Mouse (Mus musculus): ENCODE measurements at regions not wholly inside any gene's neighbourhood (a gene's known extent, or its start where the extent isn't known, plus 50 kb on each side); places are given as distances from the start of the nearest gene placed in this dataset.

DNA sequence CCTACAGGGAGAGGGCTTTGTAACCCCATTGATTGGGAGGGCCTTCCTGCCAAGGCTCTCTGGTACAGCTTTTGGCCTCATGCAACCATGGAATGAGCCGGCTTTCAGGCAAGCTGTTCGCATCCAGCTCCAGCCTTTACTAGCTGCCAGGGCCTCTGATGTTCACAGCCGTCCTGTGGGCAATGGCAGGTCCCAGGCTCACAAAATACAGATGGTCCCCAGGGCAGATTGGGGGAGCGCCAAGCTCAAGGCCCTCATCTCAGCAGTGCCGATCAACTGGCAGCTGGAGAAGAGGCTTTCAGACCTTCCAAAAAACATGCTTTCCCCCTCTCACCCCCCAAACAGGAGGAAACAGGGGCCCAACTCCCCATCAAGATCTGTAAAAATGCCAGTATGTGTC is 166.9 kb upstream of the Rora start:
- no peak overlapping the region for H3K4me3 ChIP-seq (ENCODE audit: low read depth, low read length)
- WGBS = 82% methylated on average over 5 of the region's 5 CpGs
- no peak for TF ChIP-seq POLR2A (IDR thresholded peaks at IDR 0.05; ENCODE audit: low read depth, low read length)
- no peak for TF ChIP-seq CTCF (IDR thresholded peaks at IDR 0.05; ENCODE audit: extremely low read depth, insufficient read length, insufficient replicate concordance, low read depth, low read length)
- no peaks in the 10 kb centered on the region for H3K27me3 ChIP-seq (ENCODE audit: control insufficient read depth, insufficient read depth, low read length)
- H3K36me3 ChIP-seq (ENCODE audit: control insufficient read depth, insufficient read depth, low read length) = no peaks in the 10 kb centered on the region
- no peak overlapping the region for H3K27ac ChIP-seq (ENCODE audit: insufficient read depth, low read depth, low read length)
- H3K4me1 ChIP-seq (ENCODE audit: control insufficient read depth, insufficient read depth, insufficient read length, low read length) = no peaks in the 10 kb centered on the region

DNA sequence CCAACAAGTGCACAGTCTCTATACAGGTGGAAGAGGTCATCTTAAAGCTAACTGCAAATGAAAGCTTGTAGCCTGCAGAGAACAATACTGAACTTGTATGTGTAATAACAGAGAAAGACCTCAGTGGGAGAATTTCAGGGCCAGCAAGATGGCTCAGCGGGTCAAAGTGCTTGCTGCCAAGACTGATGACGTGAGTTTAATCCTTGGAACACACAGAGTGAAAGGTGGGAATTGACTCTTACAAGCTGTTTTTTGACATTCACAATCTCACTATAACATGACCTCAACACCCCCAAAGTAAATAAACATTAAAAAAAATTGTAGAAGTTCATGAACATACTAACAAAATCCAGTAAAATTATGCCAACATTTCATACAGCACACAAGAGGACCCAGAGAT is 162.4 kb upstream of the Rora start:
- TF ChIP-seq CTCF (IDR thresholded peaks at IDR 0.05; ENCODE audit: extremely low read depth, insufficient read length, insufficient replicate concordance, low read depth, low read length) (no peak), POLR2A (IDR thresholded peaks at IDR 0.05; ENCODE audit: low read depth, low read length) (no peak)
- no peaks in the 10 kb centered on the region for H3K36me3 ChIP-seq (ENCODE audit: control insufficient read depth, insufficient read depth, low read length)
- H3K27ac ChIP-seq (ENCODE audit: insufficient read depth, low read depth, low read length) = no peak overlapping the region
- no peak overlapping the region for H3K4me3 ChIP-seq (ENCODE audit: low read depth, low read length)
- 72% methylated on average over 2 of the region's 2 CpGs for WGBS
- H3K27me3 ChIP-seq (ENCODE audit: control insufficient read depth, insufficient read depth, low read length) = no peaks in the 10 kb centered on the region
- no peaks in the 10 kb centered on the region for H3K4me1 ChIP-seq (ENCODE audit: control insufficient read depth, insufficient read depth, insufficient read length, low read length)

DNA sequence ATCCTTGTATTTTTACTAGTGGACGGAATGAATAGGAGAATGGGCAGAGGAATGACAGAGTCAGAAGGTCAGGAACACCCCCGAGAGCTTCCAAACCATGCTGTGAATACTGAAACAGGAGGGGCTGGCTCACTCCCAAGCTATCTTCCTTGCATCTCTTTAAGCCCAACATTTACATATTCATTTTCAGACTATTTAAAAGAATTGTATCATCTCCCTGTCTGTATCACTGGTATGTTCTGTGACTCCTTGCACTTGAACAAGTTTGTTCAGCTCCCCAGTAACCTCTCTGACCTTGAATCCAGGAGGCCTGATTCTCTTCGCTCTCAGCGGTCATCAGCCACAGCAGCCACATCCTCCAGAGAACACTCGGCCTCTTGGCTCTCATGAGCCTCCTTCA is 132.4 kb upstream of the Rora start:
- no peak for TF ChIP-seq CTCF (IDR thresholded peaks at IDR 0.05; ENCODE audit: extremely low read depth, insufficient read length, insufficient replicate concordance, low read depth, low read length)
- TF ChIP-seq POLR2A (IDR thresholded peaks at IDR 0.05; ENCODE audit: low read depth, low read length) = no peak
- Histone ChIP-seq H3K4me1 (ENCODE audit: control insufficient read depth, insufficient read depth, insufficient read length, low read length) (no peaks in the 10 kb centered on the region), H3K27me3 (ENCODE audit: control insufficient read depth, insufficient read depth, low read length) (no peaks in the 10 kb centered on the region), H3K27ac (ENCODE audit: insufficient read depth, low read depth, low read length) (no peak overlapping the region), H3K4me3 (ENCODE audit: low read depth, low read length) (no peak overlapping the region), H3K36me3 (ENCODE audit: control insufficient read depth, insufficient read depth, low read length) (no peaks in the 10 kb centered on the region)
- WGBS = 76% methylated on average over 5 of the region's 5 CpGs

DNA sequence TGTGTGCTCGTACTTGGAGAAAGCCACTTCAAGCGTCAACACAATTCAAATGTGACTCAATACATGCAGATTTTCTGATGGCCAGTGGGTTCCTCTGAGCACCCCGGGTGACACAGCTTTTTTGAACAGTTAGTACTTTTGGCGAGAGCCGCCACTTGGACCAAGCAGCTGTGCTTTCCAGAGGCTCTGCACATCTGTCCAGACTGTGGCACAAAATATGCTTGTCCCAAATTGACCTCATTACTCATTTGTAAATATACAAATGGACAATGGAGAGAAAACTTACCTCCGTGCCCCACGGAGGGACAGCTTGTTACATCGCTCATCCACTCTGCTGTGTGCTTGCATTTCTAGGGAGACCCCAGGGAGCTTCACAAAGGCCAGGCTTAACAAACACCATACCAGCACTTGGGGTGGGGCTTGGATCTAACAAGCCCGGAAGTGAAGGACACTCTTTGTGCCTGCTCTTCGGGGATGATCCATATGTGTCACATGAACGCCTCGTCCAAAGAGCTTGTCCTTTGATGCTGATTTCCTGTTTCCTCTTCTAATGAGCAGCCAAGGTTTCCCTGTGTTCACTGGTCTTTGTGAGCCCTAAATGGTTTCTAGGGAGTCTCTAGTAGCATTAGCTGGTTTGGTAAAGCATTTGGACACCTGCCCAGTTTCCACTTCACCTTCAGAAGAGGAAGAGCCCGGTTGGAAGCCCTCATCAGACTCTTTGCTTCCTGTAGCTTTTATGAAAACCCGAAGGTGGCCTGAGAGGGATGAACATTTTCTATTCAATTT is 91.6 kb upstream of the Rora start:
- H3K4me3 ChIP-seq (ENCODE audit: low read depth, low read length) = no peak overlapping the region
- no peaks in the 10 kb centered on the region for H3K4me1 ChIP-seq (ENCODE audit: control insufficient read depth, insufficient read depth, insufficient read length, low read length)

DNA sequence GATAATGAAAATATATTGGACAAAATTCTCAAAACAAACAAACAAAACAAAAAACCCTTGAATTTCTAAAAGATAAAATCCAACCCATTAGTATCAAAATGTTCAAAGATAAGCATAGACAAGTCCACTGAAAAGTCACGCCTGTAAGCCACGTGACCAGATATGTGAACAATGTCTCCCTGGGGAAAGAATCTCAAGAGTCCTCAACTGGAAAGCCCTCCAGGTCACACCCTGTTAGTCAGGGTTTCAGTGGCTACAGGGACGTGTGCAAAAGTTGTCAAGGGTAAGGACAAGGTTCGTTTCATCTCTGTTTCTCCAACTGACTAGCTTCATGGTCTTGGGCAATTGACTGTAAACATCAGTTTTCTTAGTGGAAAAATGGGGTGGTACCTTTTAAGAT is 90.4 kb upstream of the Rora start:
- Histone ChIP-seq H3K4me3 (ENCODE audit: low read depth, low read length) (no peak overlapping the region), H3K36me3 (ENCODE audit: control insufficient read depth, insufficient read depth, low read length) (no peaks in the 10 kb centered on the region), H3K27ac (ENCODE audit: insufficient read depth, low read depth, low read length) (no peak overlapping the region), H3K4me1 (ENCODE audit: control insufficient read depth, insufficient read depth, insufficient read length, low read length) (no peaks in the 10 kb centered on the region), H3K27me3 (ENCODE audit: control insufficient read depth, insufficient read depth, low read length) (no peaks in the 10 kb centered on the region)
- no peak for TF ChIP-seq POLR2A (IDR thresholded peaks at IDR 0.05; ENCODE audit: low read depth, low read length)
- no peak for TF ChIP-seq CTCF (IDR thresholded peaks at IDR 0.05; ENCODE audit: extremely low read depth, insufficient read length, insufficient replicate concordance, low read depth, low read length)
- 63% methylated on average over 4 of the region's 4 CpGs for WGBS

More for the DNA sequence above, 91.6 kb upstream of the Rora start:
- no peaks in the 10 kb centered on the region for H3K36me3 ChIP-seq (ENCODE audit: control insufficient read depth, insufficient read depth, low read length)
- TF ChIP-seq CTCF (IDR thresholded peaks at IDR 0.05; ENCODE audit: extremely low read depth, insufficient read length, insufficient replicate concordance, low read depth, low read length) (no peak), POLR2A (IDR thresholded peaks at IDR 0.05; ENCODE audit: low read depth, low read length) (no peak)
- H3K27ac ChIP-seq (ENCODE audit: insufficient read depth, low read depth, low read length) = no peak overlapping the region
- 66% methylated on average over 14 of the region's 14 CpGs for WGBS
- H3K27me3 ChIP-seq (ENCODE audit: control insufficient read depth, insufficient read depth, low read length) = no peaks in the 10 kb centered on the region

DNA sequence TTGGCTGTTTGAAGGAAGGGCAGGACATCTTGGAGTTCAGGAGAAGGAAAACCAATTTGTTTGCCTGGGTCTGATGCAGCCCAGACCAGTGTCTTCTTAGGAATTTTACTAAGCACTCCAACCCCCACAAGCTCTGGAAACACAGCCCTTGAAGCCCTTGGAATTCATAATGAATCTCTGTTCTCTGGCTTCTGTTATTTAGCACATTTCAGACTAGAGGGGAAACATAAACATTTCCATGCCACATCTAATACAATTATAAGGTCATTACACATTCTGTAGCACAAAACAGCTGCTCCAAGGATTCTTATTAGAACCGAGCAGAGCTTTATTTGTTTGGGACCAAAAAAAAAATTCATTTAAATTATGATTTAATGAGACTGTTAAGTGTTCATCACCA is 67.8 kb upstream of the Rora start:
- H3K27ac ChIP-seq (ENCODE audit: insufficient read depth, low read depth, low read length) = no peak overlapping the region
- no peak for TF ChIP-seq POLR2A (IDR thresholded peaks at IDR 0.05; ENCODE audit: low read depth, low read length)
- TF ChIP-seq CTCF (IDR thresholded peaks at IDR 0.05; ENCODE audit: extremely low read depth, insufficient read length, insufficient replicate concordance, low read depth, low read length) = no peak
- no peaks in the 10 kb centered on the region for H3K27me3 ChIP-seq (ENCODE audit: control insufficient read depth, insufficient read depth, low read length)
- no peak overlapping the region for H3K4me3 ChIP-seq (ENCODE audit: low read depth, low read length)
- no peaks in the 10 kb centered on the region for H3K36me3 ChIP-seq (ENCODE audit: control insufficient read depth, insufficient read depth, low read length)
- no peaks in the 10 kb centered on the region for H3K4me1 ChIP-seq (ENCODE audit: control insufficient read depth, insufficient read depth, insufficient read length, low read length)
- 57% methylated on average over 1 of the region's 1 CpGs for WGBS

DNA sequence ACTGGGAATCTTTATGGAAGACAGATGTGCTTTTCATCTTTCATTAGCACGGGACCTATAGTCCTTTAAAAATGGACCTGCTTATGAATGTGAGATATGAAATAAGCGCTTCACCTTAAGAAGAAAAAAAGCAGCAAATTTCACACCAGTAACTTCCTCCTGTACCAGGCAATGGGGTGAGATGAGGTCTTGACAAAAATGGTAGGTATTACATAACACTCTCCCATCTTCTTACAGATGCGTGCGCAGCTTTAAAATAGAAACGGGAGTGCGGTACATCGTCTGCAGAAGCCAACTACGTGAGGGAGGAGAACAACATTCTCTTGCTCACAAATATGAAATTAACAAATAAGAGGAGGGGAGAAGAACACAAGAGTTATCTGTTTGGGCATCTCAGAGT is 62.6 kb upstream of the Rora start:
- H3K4me3 ChIP-seq (ENCODE audit: low read depth, low read length) = no peak overlapping the region
- H3K27ac ChIP-seq (ENCODE audit: insufficient read depth, low read depth, low read length) = no peak overlapping the region
- no peaks in the 10 kb centered on the region for H3K27me3 ChIP-seq (ENCODE audit: control insufficient read depth, insufficient read depth, low read length)
- WGBS = 91% methylated on average over 8 of the region's 8 CpGs
- no peaks in the 10 kb centered on the region for H3K4me1 ChIP-seq (ENCODE audit: control insufficient read depth, insufficient read depth, insufficient read length, low read length)
- no peaks in the 10 kb centered on the region for H3K36me3 ChIP-seq (ENCODE audit: control insufficient read depth, insufficient read depth, low read length)
- no peak for TF ChIP-seq POLR2A (IDR thresholded peaks at IDR 0.05; ENCODE audit: low read depth, low read length)
- no peak for TF ChIP-seq CTCF (IDR thresholded peaks at IDR 0.05; ENCODE audit: extremely low read depth, insufficient read length, insufficient replicate concordance, low read depth, low read length)

Measured in small intestine, adult 2 months (tissue).